Mouse (Mus musculus) hindbrain, embryonic 12.5 days (tissue): ENCODE measurements at regions not wholly inside any gene's neighbourhood (a gene's known extent, or its start where the extent isn't known, plus 50 kb on each side); places are given as distances from the start of the nearest gene placed in this dataset.
"Not testable (repeated sequence)": the region's sequence is repeated elsewhere in the genome, so short reads cannot be mapped to it uniquely, and the experiment has no call there.

ENCODE experiments used
- ATAC-seq: fragments of 200-750 bp; cut with Nextera tagmentation; 2 replicates; pipeline ENCODE4 v1.8.0; 2017; ENCODE audit warnings: moderate TSS enrichment; ENCODE audit not compliant: low FRiP score
- H3K27ac ChIP-seq: fragments of 300-500 bp; sonication (generic); 2 replicates; pipeline ENCODE4 v1.5.1; 2016; ENCODE audit warnings: mild to moderate bottlenecking
- H3K27me3 ChIP-seq: fragments of 300-500 bp; sonication (generic); 2 replicates; pipeline ENCODE4 v1.6.1; 2016; ENCODE audit warnings: mild to moderate bottlenecking
- H3K36me3 ChIP-seq: fragments of 300-500 bp; sonication (generic); 2 replicates; pipeline ENCODE4 v1.6.1; 2016; ENCODE audit warnings: mild to moderate bottlenecking
- H3K4me1 ChIP-seq: fragments of 300-500 bp; sonication (generic); 2 replicates; pipeline ENCODE4 v1.6.1; 2016
- H3K4me2 ChIP-seq: fragments of 300-500 bp; sonication (generic); replicated peaks from 2 replicates; pipeline ENCODE4 v1.6.1; 2016; ENCODE audit warnings: mild to moderate bottlenecking
- H3K4me3 ChIP-seq: fragments of 300-500 bp; sonication (generic); 2 replicates; pipeline ENCODE4 v1.5.1; 2016; ENCODE audit warnings: mild to moderate bottlenecking
- H3K9ac ChIP-seq: fragments of 300-500 bp; sonication (generic); 2 replicates; pipeline ENCODE4 v1.6.1; 2016; ENCODE audit warnings: mild to moderate bottlenecking, moderate library complexity
- H3K9me3 ChIP-seq: fragments of 300-500 bp; sonication (generic); replicated peaks from 2 replicates; pipeline ENCODE4 v1.6.1; 2016; ENCODE audit warnings: mild to moderate bottlenecking
- WGBS: fragments of 180-500 bp; shearing (Covaris S2); methylation state at CpG from one replicate; pipeline ENCODE4 v1.1.7; 2016; 5-methylcytosine and 5-hydroxymethylcytosine counted together

DNA sequence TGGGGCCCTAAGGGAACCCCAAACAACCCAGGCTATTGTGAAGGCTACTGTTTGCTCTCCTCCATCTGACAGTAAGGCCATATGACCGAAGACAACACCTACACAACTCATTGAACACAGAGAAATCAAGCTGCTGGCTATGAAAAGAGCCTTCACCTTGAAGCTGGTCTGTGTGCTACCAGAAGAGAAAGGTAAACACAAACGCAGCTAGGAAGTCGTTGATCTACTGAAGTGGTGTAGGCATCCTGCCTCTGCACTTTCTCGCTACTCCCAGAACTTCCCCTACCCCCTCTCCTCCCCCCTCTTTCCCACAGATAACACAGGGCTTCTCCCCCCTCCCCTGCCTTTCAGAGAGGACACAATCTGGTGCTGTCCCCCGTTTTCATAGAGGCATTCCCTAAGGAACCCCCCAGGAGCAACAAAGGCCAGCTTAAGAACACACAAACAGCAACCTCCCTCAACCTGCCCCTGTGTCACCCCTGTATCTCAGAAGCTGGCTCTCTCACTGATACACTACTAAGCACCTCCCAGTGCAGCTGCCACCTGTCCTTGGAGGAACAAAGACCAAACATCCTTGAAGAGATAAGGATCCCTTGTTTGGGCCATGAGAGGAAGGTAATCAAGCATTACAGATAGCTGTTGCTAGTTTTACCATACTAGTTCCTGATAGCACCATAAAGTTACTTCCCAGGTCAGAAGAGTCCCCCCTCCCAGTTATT is 368.2 kb upstream of the Pkdcc start:
- ATAC-seq = no peak
- WGBS = 77% methylated on average over 5 of the region's 5 CpGs
- Histone ChIP-seq H3K4me1 (no peaks in the 10 kb centered on the region), H3K9me3 (peaks cover 3% of the 10 kb centered on the region; the same call in 1 of the 2 replicates), H3K4me3 (no peak overlapping the region), H3K9ac (no peak overlapping the region), H3K27ac (no peak overlapping the region), H3K36me3 (no peaks in the 10 kb centered on the region), H3K4me2 (no peak overlapping the region), H3K27me3 (no peaks in the 10 kb centered on the region)

DNA sequence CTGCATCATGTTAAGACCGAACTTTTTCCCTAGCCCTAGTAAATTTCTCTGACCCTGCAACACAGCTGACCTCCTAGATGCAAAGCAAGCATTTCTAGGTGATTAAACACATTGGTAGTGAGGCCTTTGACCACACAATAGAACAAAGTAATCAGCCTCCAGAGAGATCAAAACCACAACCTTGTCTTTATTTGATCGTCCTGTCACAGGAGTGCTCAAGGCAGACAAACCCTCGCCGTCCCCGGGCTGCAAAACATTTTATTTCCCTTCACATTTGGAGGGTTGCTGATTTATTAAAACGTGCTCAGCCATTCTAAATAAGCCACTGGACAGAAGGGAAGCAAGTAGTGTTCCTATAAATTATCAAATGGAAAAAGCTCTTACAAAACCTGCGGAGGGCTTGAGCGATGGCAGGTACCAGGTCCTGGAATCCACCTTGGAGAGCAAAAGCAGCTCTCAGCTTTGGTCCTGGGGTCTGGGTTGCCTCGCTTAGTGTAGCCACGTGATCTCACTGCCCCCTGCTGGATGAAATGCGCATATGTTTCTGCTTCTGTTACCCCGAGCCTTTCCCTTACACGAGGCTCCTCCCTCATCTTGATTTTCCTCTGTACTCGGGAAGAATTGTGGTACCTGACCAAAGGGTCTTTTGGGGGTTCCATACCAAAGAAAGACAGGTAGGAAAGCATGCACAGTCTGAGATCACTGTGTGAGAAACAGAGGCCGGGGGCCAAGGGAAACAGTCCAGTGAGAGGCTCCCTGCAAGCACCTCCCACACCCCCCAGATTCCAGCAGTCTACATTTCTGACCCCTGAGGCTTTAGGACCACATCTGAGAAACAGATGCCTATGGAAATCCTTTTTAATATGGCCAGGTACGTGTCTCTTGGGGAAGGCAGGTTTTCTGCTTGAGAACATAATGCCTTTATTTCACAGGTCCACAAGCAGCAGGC is 357.6 kb upstream of the Pkdcc start:
- WGBS = 16% methylated on average over 16 of the region's 16 CpGs
- peaks cover 6% of the 10 kb centered on the region for H3K4me1 ChIP-seq
- no peaks in the 10 kb centered on the region for H3K36me3 ChIP-seq
- peak overlapping the region; percentile 43 for H3K4me2 ChIP-seq
- no peaks in the 10 kb centered on the region for H3K9me3 ChIP-seq
- H3K27me3 ChIP-seq = no peaks in the 10 kb centered on the region
- peak overlapping the region; percentile 23; the same call in 1 of the 2 replicates for H3K9ac ChIP-seq
- no peak overlapping the region for H3K27ac ChIP-seq
- H3K4me3 ChIP-seq = 0 out of 2 replicates have a peak overlapping the region, but pooled peaks have one; percentile 10
- peak; percentile 96 for ATAC-seq

DNA sequence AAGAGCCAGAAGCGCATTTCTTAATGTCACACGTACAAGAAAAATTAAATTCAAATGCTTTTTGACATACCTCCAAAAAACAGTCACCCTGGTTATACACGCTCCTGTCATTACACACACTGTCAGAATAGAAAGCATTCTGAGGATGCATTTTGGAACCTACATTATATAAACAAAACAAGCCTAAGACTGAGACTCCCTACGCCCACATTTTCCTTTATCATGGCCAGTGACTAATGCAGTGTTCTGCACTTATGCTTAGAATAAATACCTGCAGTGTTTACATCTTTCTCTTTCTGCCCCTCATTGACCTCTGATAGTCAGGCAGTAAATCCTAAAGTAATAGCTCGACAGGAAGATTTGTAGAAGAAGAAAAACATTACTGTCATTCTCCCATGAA is 354.7 kb upstream of the Pkdcc start:
- ATAC-seq = no peak
- peaks cover 6% of the 10 kb centered on the region for H3K4me1 ChIP-seq
- no peak overlapping the region for H3K4me2 ChIP-seq
- WGBS = 83% methylated on average over 5 of the region's 5 CpGs
- H3K27me3 ChIP-seq = no peaks in the 10 kb centered on the region
- no peak overlapping the region for H3K27ac ChIP-seq
- no peaks in the 10 kb centered on the region for H3K9me3 ChIP-seq
- no peaks in the 10 kb centered on the region for H3K36me3 ChIP-seq
- H3K9ac ChIP-seq = no peak overlapping the region
- no peak overlapping the region for H3K4me3 ChIP-seq

DNA sequence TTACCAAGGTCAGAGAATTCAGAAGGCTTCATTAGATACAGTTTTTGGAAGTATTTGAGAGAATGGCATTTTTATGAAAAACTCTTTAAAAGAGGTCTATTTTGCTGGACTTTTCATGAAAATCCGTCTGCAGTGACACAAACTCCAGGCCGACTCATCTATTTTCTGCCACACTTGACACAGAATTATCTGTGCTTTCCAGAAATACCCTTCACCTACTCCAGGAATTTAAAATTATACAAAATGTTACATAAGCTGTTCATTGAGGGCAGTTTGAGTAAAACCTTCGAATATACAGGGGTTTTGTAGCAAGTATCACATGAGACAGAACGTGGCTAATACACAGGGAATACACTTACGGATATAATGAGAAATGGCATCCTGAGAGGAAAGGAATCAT is 354.1 kb upstream of the Pkdcc start:
- Histone ChIP-seq H3K27me3 (no peaks in the 10 kb centered on the region), H3K36me3 (no peaks in the 10 kb centered on the region), H3K9me3 (no peaks in the 10 kb centered on the region), H3K4me1 (peaks cover 6% of the 10 kb centered on the region), H3K4me2 (no peak overlapping the region), H3K27ac (no peak overlapping the region), H3K9ac (no peak overlapping the region), H3K4me3 (no peak overlapping the region)
- 86% methylated on average over 5 of the region's 5 CpGs for WGBS
- ATAC-seq = no peak

DNA sequence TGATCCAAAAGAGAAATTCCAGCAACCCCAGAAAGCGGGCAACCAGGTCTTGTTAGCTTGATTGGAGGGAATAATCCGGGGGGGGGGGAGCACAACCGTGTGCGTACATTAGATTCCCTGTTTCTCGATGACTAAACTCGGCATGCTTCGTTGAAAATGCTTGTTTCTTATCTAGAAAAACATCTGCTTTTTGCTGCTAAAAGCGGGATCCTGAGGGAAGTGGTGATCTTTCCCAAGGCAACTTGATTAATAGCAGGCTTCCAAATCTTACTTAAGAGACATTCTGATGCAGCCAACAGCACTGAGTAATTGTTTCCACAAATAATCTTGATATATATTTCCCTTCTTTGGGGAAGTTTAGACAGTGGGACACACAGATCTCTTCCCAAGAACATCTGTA is 338.0 kb upstream of the Pkdcc start:
- ATAC-seq = no peak
- Histone ChIP-seq H3K36me3 (no peaks in the 10 kb centered on the region), H3K4me2 (no peak overlapping the region), H3K4me3 (no peak overlapping the region), H3K27me3 (no peaks in the 10 kb centered on the region), H3K9ac (no peak overlapping the region), H3K9me3 (no peaks in the 10 kb centered on the region), H3K27ac (no peak overlapping the region), H3K4me1 (no peaks in the 10 kb centered on the region)
- 87% methylated on average over 8 of the region's 8 CpGs for WGBS

DNA sequence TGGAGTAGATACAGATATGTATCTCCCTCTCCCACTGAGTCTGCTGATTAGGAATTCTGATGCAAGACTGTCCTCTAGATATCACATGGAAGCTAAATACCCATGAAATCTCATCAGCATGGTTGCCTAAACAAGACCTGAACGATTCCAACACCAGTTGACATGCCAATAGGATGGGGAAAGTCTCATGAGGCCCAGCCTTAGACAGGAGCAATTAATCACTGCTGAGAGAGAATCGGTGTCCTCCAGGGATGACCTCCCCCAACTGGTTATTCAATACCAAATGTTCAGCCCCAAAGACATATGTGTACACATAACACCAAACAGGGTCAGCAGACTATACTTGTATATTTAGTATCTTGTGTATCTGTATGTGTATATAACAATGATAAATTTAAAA is 314.5 kb upstream of the Pkdcc start:
- H3K4me2 ChIP-seq = no peak overlapping the region
- no peak overlapping the region for H3K27ac ChIP-seq
- no peak overlapping the region for H3K9ac ChIP-seq
- WGBS = 19% methylated on average over 2 of the region's 2 CpGs
- H3K9me3 ChIP-seq = no peaks in the 10 kb centered on the region
- H3K4me3 ChIP-seq = no peak overlapping the region
- peak; percentile 88 for ATAC-seq
- H3K36me3 ChIP-seq = no peaks in the 10 kb centered on the region
- no peaks in the 10 kb centered on the region for H3K4me1 ChIP-seq
- H3K27me3 ChIP-seq = no peaks in the 10 kb centered on the region

DNA sequence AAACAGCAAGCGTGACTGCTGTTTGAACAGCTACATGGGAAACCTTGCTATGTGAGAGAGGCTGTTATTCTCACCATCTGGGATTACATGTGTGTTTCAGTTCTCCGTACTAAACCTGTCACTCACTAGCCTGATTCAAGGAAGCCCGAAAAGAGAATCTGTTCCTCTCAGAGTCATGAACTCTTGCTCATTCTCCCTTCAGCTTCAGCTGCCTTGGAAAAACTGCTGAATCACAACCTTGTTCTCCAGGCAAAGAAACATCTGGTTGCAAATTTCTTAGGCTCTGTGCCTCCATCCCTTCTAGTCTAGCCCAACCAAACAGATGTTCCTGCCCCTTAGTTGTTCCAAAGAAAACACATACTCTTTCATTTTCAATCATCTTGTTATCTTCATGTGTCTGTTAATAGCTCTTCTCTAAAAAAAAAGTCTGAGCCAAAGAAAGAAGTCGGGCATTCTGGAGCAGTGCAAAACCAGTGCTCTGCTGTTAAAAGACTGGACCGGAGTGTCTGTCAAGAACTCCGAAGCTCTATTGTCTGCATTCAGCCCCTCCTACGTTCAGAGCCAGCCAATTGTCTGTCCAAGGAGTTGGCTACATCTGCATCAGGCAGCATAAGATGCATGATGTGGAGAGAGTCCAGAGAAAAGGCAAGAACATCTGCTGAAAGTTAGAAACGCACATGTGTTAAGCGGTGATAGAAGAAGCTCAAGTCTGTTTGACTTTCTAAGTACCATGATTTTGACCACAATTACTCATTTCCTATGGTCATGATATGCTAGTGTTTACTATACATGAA is 313.8 kb upstream of the Pkdcc start:
- H3K4me3 ChIP-seq = no peak overlapping the region
- no peaks in the 10 kb centered on the region for H3K4me1 ChIP-seq
- no peak overlapping the region for H3K9ac ChIP-seq
- H3K9me3 ChIP-seq = no peaks in the 10 kb centered on the region
- no peak overlapping the region for H3K4me2 ChIP-seq
- H3K27me3 ChIP-seq = no peaks in the 10 kb centered on the region
- WGBS = 49% methylated on average over 9 of the region's 9 CpGs
- H3K27ac ChIP-seq = no peak overlapping the region
- H3K36me3 ChIP-seq = no peaks in the 10 kb centered on the region
- no peak for ATAC-seq

DNA sequence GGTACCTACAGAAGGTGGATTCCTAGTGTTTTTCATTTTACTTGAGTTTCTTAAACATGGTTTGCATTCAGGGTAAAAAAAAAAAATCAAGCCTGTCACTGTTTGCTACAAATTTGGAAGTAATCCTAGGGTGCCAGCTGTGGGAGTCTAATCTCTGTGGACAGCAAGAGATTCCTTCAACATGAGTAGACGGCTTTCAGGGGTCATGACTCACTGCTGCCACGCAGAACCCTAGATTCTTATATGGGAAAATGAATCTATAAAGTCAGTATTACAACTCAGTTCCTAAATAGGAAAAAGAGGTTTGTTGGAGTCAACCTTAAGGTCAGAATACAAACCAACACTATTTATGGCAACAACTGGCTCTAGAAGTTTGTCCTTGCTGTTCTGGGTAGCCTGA is 310.1 kb upstream of the Pkdcc start:
- ATAC-seq = no peak
- Histone ChIP-seq H3K4me2 (no peak overlapping the region), H3K27me3 (no peaks in the 10 kb centered on the region), H3K4me3 (no peak overlapping the region), H3K9me3 (no peaks in the 10 kb centered on the region), H3K9ac (no peak overlapping the region), H3K4me1 (no peaks in the 10 kb centered on the region), H3K27ac (no peak overlapping the region), H3K36me3 (no peaks in the 10 kb centered on the region)
- WGBS = 78% methylated on average over 2 of the region's 2 CpGs

DNA sequence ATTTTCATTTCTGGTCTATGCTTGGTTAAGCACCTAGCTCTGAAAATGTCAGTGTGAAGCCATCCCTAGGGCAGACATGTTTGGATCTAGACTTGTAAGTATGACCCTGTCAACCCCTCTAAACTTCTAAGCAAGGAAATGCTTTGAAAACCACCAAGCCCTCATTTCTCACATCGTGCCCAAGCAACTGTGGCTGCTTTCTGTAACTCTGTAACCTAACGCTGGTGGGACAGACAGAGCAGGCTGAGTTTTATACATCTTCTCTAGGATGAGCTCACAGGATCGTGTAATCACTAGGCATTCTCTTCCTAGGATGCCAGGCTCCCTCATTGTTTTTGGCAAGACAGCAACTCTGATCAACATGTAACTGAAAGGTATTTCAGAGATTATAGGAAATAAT is 309.6 kb upstream of the Pkdcc start:
- WGBS = 62% methylated on average over 3 of the region's 3 CpGs
- Histone ChIP-seq H3K4me3 (no peak overlapping the region), H3K4me1 (no peaks in the 10 kb centered on the region), H3K9me3 (no peaks in the 10 kb centered on the region), H3K4me2 (no peak overlapping the region), H3K27ac (no peak overlapping the region), H3K27me3 (no peaks in the 10 kb centered on the region), H3K36me3 (no peaks in the 10 kb centered on the region), H3K9ac (no peak overlapping the region)
- ATAC-seq = no peak

DNA sequence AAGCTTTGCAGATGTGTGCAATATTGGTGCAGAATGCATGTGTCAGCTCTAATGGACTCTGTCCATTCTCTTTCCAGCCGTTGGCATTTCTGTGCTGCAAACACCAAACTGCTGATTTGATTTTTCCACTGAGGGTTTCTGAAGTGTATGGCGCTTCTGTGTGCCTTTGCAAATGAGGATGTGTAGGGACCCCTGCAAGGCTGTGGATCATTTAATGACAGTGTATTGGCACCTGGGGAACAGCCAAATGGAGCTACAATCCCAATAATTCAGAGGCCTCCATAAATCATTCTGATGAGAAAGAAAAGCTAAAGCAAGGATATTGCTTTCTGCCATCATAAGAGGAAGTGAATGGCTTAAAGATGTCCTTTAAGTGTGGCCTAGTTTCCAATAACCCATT is 305.9 kb upstream of the Pkdcc start:
- WGBS = 51% methylated on average over 2 of the region's 2 CpGs
- ATAC-seq = no peak

DNA sequence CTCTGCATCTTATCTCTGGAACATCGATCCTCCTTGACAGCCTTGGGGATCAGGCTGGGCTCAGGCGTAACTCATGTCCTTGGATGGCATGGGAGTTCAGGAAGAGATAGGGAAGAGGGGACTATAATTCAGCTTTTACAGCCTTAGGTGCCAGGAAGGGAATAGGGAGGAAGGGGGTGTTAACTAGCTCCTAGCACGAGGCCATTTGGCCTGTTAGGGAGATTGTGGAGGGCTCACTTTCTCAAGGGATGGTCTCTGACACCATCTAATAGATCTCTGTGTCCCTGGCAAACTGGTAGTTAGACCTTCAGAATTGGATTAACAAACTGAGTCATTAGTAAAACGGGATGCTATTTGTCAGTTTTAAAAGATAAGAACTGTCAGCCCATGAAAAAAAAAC is 292.1 kb upstream of the Pkdcc start:
- ATAC-seq, H3K9ac ChIP-seq, H3K36me3 ChIP-seq, H3K4me1 ChIP-seq, H3K4me3 ChIP-seq, H3K4me2 ChIP-seq, H3K9me3 ChIP-seq, H3K27me3 ChIP-seq, H3K27ac ChIP-seq: not testable (repeated sequence)
- 75% methylated on average over 4 of the region's 4 CpGs for WGBS

More for the DNA sequence above, 305.9 kb upstream of the Pkdcc start:
- no peaks in the 10 kb centered on the region for H3K4me1 ChIP-seq
- no peak overlapping the region for H3K9ac ChIP-seq
- no peaks in the 10 kb centered on the region for H3K36me3 ChIP-seq
- no peaks in the 10 kb centered on the region for H3K9me3 ChIP-seq
- no peak overlapping the region for H3K27ac ChIP-seq
- H3K4me2 ChIP-seq = no peak overlapping the region
- H3K4me3 ChIP-seq = no peak overlapping the region
- H3K27me3 ChIP-seq = no peaks in the 10 kb centered on the region

DNA sequence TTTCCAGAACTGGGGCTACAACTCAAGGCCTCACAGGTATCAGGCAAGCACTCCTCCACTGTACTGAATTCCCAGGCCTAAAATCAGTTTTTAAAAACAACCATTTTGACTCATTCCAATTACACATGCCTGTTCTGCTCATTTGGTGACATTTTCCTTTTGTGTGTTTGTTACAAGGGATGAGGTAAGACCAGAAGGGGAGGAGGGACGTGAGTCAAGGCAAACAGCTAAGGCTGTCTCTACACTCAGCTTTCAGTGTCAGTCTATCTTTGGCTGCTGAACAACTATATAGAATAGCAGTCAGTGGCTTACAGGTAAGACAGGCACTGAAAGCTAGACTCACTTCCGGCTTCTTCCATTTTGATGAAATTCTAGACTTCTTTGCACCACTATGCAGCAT is 289.3 kb upstream of the Pkdcc start:
- Histone ChIP-seq H3K4me1 (no peaks in the 10 kb centered on the region), H3K9ac (no peak overlapping the region), H3K36me3 (no peaks in the 10 kb centered on the region), H3K27me3 (no peaks in the 10 kb centered on the region), H3K4me2 (no peak overlapping the region), H3K4me3 (no peak overlapping the region), H3K9me3 (no peaks in the 10 kb centered on the region), H3K27ac (no peak overlapping the region)
- ATAC-seq = no peak
- WGBS = 83% methylated on average over 2 of the region's 2 CpGs
